Mouse (Mus musculus): ENCODE measurements around the gene Hist1h3d. TPM values are rescaled to one million over a fixed set of nuclear protein-coding genes. Genes with fewer than 3 reads are reported as not detected.
A peak's percentile ranks its signal among the peaks of the same experiment; 100 is the strongest.
"Not testable (repeated sequence)": the region's sequence is repeated elsewhere in the genome, so short reads cannot be mapped to it uniquely, and the experiment has no call there.

The Hist1h3d gene
- polyA plus RNA-seq, 1 experiment from 2014 or later = 1.4 TPM

DNA sequence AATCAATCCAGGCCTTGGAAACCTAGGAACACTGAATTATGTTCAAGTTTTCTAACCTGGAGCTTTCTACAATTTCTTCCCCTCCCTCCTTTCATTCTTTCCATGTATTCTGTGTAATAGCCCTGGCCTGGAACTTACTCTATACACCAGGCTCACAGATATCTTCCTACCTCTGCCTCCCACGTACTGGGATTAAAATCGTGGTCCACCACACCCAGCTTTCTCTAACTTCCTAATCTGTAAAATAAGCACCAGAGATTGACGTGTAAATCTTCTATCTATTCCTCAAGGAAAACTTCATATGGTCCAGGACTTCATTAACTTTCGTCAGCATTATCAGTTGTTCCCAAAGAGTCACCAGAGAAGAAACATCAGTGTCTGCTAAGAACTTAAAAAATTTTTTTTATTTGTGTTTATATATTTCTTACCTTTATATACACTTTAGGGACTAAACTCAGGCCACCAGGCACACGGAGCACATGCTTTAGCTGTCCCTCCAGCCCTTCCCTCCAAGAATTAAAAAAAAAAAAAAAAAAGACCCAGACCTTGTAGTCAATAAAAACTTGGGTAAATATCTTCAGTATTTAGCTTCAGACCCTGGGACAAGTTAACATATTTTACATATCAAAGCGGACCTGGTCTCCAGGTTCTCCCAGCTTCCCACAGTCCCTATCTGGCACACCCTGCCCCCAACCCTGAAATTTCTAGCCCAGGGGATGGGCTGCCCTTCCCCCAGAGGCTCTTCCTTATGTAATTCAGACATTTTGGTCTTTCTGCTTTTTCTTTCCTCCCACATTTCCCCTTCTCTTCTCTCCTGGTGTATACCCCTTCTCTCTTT lies 6.9 kb downstream of the Hist1h3d start:
- peaks cover 13% of the 10 kb centered on the region for H3K4me1 ChIP-seq (ENCODE audit: control insufficient read depth, insufficient read depth, low read length)
- ATAC-seq (replicated peaks; ENCODE audit: extremely low read depth, insufficient read depth, low FRiP score) = no peak
- no peaks in the 10 kb centered on the region for H3K36me3 ChIP-seq (ENCODE audit: control insufficient read depth, insufficient read depth)
- H3K9ac ChIP-seq (ENCODE audit: low read length) = peak overlapping the region; percentile 75
- H3K27me3 ChIP-seq (ENCODE audit: control insufficient read depth, insufficient read depth, low read length) = no peaks in the 10 kb centered on the region
- peak overlapping the region; percentile 82 for H3K27ac ChIP-seq (ENCODE audit: low read length)
- H3K9me3 ChIP-seq (replicated peaks; ENCODE audit: control insufficient read depth, low read length) = no peaks in the 10 kb centered on the region
- 19% methylated on average over 6 of the region's 6 CpGs for WGBS
- H3K4me2 ChIP-seq (ENCODE audit: low read depth, low read length) = peak overlapping the region; percentile 88
- peak overlapping the region; percentile 57 for H3K4me3 ChIP-seq (ENCODE audit: low read length)

DNA sequence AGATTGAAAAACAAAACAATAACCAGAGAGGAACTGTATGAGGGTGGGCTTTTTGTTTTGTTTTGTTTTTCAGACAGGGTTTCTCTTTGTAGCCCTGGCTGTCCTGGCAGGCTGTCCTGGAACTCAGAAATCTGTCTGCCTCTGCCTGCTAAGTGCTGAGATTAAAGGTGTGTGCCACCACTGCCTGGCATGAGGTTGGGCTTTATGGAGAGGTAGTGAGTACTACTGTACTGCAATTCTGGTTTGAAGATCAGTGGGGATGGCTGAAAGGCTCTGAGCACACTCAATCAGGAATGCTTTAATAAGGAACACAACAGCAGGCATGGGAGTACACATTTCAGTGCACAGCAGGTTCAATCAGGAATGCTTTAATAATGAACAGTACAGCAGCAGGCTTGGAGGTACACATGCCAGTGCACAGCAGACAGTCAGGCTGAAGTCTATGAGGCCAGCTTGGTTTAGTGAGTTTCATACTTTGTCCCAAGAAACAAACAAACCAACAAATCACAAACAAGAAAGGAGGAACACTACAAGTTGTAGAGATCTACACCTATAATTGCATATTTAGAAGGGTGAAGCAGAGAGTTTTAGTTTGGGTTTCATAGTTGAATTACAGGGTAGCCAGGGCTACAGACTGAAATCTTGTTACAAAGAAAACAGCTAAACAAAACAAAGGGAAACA lies 8.0 kb downstream of the Hist1h3d start:
- Histone ChIP-seq H3K9me3 (replicated peaks; ENCODE audit: control insufficient read depth, low read length) (no peaks in the 10 kb centered on the region), H3K27me3 (ENCODE audit: control insufficient read depth, insufficient read depth, low read length) (no peaks in the 10 kb centered on the region), H3K4me3 (ENCODE audit: low read length) (no peak overlapping the region), H3K9ac (ENCODE audit: low read length) (no peak overlapping the region), H3K4me1 (ENCODE audit: control insufficient read depth, insufficient read depth, low read length) (peaks cover 13% of the 10 kb centered on the region), H3K36me3 (ENCODE audit: control insufficient read depth, insufficient read depth) (no peaks in the 10 kb centered on the region), H3K4me2 (ENCODE audit: low read depth, low read length) (no peak overlapping the region), H3K27ac (ENCODE audit: low read length) (peak overlapping the region; percentile 0; the same call in 1 of the 2 replicates)
- no peak for ATAC-seq (replicated peaks; ENCODE audit: extremely low read depth, insufficient read depth, low FRiP score)

DNA sequence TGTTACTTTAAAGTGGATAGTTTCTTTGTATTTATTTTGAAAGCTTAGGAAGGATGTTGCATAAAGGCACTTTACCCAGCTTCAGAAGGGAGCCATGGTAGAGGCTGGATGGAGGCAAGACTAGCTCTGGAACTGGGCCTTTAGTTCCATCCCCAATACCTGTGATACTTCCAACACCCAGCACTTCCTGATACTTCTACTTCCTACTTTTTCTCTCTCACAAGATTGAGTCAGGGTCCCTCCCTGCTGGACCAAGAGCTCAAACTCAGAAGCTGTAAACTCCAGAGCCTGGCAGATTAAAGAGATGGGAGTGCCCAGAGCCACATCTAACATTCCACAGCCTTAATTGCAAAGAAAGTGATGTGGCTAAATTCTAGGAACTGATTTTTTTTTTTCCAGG lies 8.8 kb downstream of the Hist1h3d start:
- peak overlapping the region; percentile 62 for H3K4me3 ChIP-seq (ENCODE audit: low read length)
- H3K27ac ChIP-seq (ENCODE audit: low read length) = peak overlapping the region; percentile 98
- no peaks in the 10 kb centered on the region for H3K27me3 ChIP-seq (ENCODE audit: control insufficient read depth, insufficient read depth, low read length)
- H3K9ac ChIP-seq (ENCODE audit: low read length) = peak overlapping the region; percentile 83
- peaks cover 13% of the 10 kb centered on the region for H3K4me1 ChIP-seq (ENCODE audit: control insufficient read depth, insufficient read depth, low read length)
- no peaks in the 10 kb centered on the region for H3K36me3 ChIP-seq (ENCODE audit: control insufficient read depth, insufficient read depth)
- no peak for ATAC-seq (replicated peaks; ENCODE audit: extremely low read depth, insufficient read depth, low FRiP score)
- H3K9me3 ChIP-seq (replicated peaks; ENCODE audit: control insufficient read depth, low read length) = no peaks in the 10 kb centered on the region
- peak overlapping the region; percentile 91 for H3K4me2 ChIP-seq (ENCODE audit: low read depth, low read length)

DNA sequence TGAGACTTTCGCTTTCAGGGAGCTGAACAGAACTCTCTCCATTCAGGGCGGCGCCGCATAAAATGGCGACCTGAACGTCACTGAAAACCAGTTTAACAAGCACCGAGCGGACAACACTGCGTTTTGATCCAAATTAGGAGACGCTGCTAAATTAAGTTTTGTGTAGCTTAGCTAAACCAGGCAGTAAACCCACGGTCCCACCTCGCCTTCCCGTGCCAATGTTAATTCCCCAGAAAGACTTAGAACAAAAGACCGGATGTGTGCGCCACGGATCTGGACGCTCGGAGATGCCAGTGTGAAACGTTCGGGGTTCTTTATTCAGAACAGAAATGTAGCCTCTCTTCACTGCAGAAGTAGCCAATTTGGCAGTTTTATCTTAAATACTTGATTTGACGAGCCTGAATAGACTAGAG lies 9.5 kb downstream of the Hist1h3d start:
- ATAC-seq (replicated peaks; ENCODE audit: extremely low read depth, insufficient read depth, low FRiP score) = no peak
- under 1% methylated on average over 21 of the region's 21 CpGs for WGBS
- H3K36me3 ChIP-seq (ENCODE audit: control insufficient read depth, insufficient read depth) = no peaks in the 10 kb centered on the region

DNA sequence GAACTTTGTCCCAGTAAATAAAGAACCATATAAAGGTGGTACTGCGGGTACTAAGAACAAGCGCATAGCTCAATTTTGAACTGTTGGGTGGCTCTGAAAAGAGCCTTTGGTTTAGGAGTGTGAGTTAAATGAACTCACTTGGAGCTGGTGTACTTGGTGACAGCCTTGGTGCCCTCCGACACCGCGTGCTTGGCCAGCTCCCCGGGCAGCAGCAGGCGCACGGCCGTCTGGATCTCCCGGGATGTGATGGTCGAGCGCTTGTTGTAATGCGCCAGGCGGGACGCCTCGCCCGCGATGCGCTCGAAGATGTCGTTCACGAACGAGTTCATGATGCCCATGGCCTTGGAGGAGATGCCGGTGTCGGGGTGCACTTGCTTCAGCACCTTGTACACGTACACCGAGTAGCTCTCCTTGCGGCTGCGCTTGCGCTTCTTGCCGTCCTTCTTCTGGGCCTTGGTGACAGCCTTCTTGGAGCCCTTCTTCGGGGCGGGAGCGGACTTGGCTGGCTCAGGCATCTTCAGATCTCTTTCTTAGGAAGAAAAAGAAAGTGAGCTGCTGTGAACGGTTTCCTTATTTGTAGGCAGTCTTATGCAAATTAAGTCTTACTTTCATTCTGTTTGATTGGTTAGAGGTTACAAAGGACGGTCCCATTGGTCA lies 10.0 kb downstream of the Hist1h3d start:
- not testable (repeated sequence) for H3K27me3 ChIP-seq (ENCODE audit: control insufficient read depth, insufficient read depth, low read length); H3K36me3 ChIP-seq (ENCODE audit: control insufficient read depth, insufficient read depth); H3K9me3 ChIP-seq (replicated peaks; ENCODE audit: control insufficient read depth, low read length)
- ATAC-seq (replicated peaks; ENCODE audit: extremely low read depth, insufficient read depth, low FRiP score) = peak; percentile 84
- Histone ChIP-seq H3K4me1 (ENCODE audit: control insufficient read depth, insufficient read depth, low read length) (peaks cover 13% of the 10 kb centered on the region), H3K4me2 (ENCODE audit: low read depth, low read length) (peak overlapping the region; percentile 91), H3K4me3 (ENCODE audit: low read length) (peak overlapping the region; percentile 62), H3K9ac (ENCODE audit: low read length) (peak overlapping the region; percentile 83), H3K27ac (ENCODE audit: low read length) (peak overlapping the region; percentile 98)
- WGBS = 0% methylated on average over 25 of the region's 36 CpGs

More for the DNA sequence above, 9.5 kb downstream of the Hist1h3d start:
- peak overlapping the region; percentile 62 for H3K4me3 ChIP-seq (ENCODE audit: low read length)
- no peaks in the 10 kb centered on the region for H3K27me3 ChIP-seq (ENCODE audit: control insufficient read depth, insufficient read depth, low read length)
- peaks cover 13% of the 10 kb centered on the region for H3K4me1 ChIP-seq (ENCODE audit: control insufficient read depth, insufficient read depth, low read length)
- peak overlapping the region; percentile 98 for H3K27ac ChIP-seq (ENCODE audit: low read length)
- no peaks in the 10 kb centered on the region for H3K9me3 ChIP-seq (replicated peaks; ENCODE audit: control insufficient read depth, low read length)
- H3K9ac ChIP-seq (ENCODE audit: low read length) = peak overlapping the region; percentile 83
- H3K4me2 ChIP-seq (ENCODE audit: low read depth, low read length) = peak overlapping the region; percentile 91

DNA sequence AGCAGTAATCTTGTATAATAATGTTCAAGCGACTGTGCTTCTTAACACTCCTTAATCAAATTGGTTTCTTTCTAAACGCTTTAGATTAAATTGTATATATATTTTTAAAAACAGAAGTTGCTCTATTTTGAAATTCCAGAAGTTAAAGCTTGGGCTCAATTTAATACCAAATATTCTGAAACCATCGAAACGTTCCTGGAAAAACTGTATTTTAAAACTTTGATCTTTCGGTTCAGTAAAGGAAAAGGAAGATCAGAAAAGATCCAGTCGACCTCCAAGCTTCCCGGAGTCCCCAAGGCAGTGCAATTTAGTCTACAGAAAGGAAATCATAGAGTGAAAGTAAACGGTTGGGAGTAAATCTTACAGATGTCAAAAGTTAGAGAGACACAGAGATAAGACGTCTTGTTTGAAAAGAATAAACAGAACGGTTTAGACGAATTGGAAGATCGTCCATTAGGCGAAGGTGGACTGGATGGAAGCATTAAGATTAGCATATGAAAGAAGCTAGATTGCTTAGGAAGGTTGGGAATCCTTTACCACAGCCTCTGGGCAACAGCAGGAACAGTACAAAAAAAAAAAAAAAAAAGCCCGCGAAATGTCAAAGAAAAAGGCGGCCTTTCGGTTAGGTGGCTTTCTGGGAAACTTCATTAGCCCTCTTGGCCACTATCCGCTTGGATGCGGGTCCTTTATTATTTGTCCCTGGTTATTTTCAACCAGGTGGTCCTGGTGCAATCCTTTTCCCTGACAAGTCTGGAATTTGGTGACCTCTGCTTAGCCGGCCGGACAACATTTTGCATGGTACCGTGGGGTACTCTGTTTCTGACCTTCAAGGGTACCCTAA lies 10.8 kb downstream of the Hist1h3d start:
- H3K9me3 ChIP-seq (replicated peaks; ENCODE audit: control insufficient read depth, low read length) = no peaks in the 10 kb centered on the region
- no peaks in the 10 kb centered on the region for H3K36me3 ChIP-seq (ENCODE audit: control insufficient read depth, insufficient read depth)
- H3K4me1 ChIP-seq (ENCODE audit: control insufficient read depth, insufficient read depth, low read length) = peaks cover 13% of the 10 kb centered on the region
- peak overlapping the region; percentile 84 for H3K4me2 ChIP-seq (ENCODE audit: low read depth, low read length)
- H3K9ac ChIP-seq (ENCODE audit: low read length) = peak overlapping the region; percentile 73
- H3K27me3 ChIP-seq (ENCODE audit: control insufficient read depth, insufficient read depth, low read length) = no peaks in the 10 kb centered on the region
- peak overlapping the region; percentile 62 for H3K4me3 ChIP-seq (ENCODE audit: low read length)
- peak overlapping the region; percentile 92 for H3K27ac ChIP-seq (ENCODE audit: low read length)
- ATAC-seq (replicated peaks; ENCODE audit: extremely low read depth, insufficient read depth, low FRiP score) = no peak
- 3% methylated on average over 22 of the region's 22 CpGs for WGBS

DNA sequence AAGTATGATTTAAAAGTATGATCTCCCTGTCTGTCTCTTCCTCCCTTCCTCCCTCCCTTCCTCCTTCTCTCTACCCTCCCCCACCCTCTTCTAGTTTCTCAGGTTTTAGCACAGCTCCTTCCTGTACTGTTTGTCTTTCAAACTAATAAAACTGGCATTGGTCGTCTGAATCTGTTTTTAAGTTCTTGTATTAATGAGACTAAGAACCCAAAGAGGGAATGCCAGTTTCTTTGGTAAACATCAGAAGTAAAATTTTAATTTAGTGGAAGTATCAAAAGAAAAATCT lies 11.3 kb downstream of the Hist1h3d start:
- WGBS = 14% methylated on average over 1 of the region's 1 CpGs
- H3K4me3 ChIP-seq (ENCODE audit: low read length) = peak overlapping the region; percentile 53
- H3K27ac ChIP-seq (ENCODE audit: low read length) = peak overlapping the region; percentile 92
- H3K9me3 ChIP-seq (replicated peaks; ENCODE audit: control insufficient read depth, low read length) = no peaks in the 10 kb centered on the region
- H3K4me1 ChIP-seq (ENCODE audit: control insufficient read depth, insufficient read depth, low read length) = peaks cover 12% of the 10 kb centered on the region
- H3K4me2 ChIP-seq (ENCODE audit: low read depth, low read length) = peak overlapping the region; percentile 84
- no peak for ATAC-seq (replicated peaks; ENCODE audit: extremely low read depth, insufficient read depth, low FRiP score)
- peak overlapping the region; percentile 73 for H3K9ac ChIP-seq (ENCODE audit: low read length)
- no peaks in the 10 kb centered on the region for H3K27me3 ChIP-seq (ENCODE audit: control insufficient read depth, insufficient read depth, low read length)
- H3K36me3 ChIP-seq (ENCODE audit: control insufficient read depth, insufficient read depth) = no peaks in the 10 kb centered on the region

DNA sequence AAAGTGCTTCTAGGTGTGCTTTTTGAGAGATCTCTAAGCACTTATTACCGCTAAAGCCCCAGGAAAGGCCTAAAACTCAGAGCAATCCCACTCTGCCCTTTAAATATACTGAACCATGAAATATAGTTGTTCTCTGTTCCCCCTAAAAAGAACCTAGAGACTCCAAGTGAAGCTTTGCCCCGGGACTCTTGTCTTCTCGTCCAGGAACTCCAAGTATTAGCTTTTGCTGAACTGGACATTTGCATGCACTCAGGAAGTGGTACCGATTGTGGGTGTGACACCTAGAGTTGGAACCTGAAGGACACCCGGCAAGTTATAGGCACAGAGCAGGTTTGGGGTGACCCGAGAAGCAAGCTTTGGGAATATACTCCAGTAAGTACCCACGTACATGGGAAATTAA lies 15.6 kb downstream of the Hist1h3d start:
- peaks cover 8% of the 10 kb centered on the region; the same call in 1 of the 2 replicates for H3K4me1 ChIP-seq (ENCODE audit: control insufficient read depth, insufficient read depth, low read length)
- H3K9me3 ChIP-seq (replicated peaks; ENCODE audit: control insufficient read depth, low read length) = no peaks in the 10 kb centered on the region
- no peak overlapping the region for H3K27ac ChIP-seq (ENCODE audit: low read length)
- no peak for ATAC-seq (replicated peaks; ENCODE audit: extremely low read depth, insufficient read depth, low FRiP score)
- no peak overlapping the region for H3K4me3 ChIP-seq (ENCODE audit: low read length)
- H3K9ac ChIP-seq (ENCODE audit: low read length) = no peak overlapping the region
- no peaks in the 10 kb centered on the region for H3K27me3 ChIP-seq (ENCODE audit: control insufficient read depth, insufficient read depth, low read length)
- H3K36me3 ChIP-seq (ENCODE audit: control insufficient read depth, insufficient read depth) = no peaks in the 10 kb centered on the region
- H3K4me2 ChIP-seq (ENCODE audit: low read depth, low read length) = no peak overlapping the region
- 86% methylated on average over 7 of the region's 7 CpGs for WGBS

Data from heart, embryonic 16.5 days (tissue).